Mouse (Mus musculus) frontal cortex, adult (tissue): ENCODE results near the gene Vat1.
A peak's percentile ranks its signal among the peaks of the same experiment; 100 is the strongest.
"Not testable (repeated sequence)": the region's sequence is repeated elsewhere in the genome, so short reads cannot be mapped to it uniquely, and the experiment has no call there.

Experiments
- ATAC-seq: cut with Nextera tagmentation; 2 replicates; pipeline ENCODE4 v1.9.2; 2017; ENCODE audit warnings: mild to moderate bottlenecking, moderate library complexity, mixed read lengths; ENCODE audit not compliant: low TSS enrichment

Gene Vat1

DNA sequence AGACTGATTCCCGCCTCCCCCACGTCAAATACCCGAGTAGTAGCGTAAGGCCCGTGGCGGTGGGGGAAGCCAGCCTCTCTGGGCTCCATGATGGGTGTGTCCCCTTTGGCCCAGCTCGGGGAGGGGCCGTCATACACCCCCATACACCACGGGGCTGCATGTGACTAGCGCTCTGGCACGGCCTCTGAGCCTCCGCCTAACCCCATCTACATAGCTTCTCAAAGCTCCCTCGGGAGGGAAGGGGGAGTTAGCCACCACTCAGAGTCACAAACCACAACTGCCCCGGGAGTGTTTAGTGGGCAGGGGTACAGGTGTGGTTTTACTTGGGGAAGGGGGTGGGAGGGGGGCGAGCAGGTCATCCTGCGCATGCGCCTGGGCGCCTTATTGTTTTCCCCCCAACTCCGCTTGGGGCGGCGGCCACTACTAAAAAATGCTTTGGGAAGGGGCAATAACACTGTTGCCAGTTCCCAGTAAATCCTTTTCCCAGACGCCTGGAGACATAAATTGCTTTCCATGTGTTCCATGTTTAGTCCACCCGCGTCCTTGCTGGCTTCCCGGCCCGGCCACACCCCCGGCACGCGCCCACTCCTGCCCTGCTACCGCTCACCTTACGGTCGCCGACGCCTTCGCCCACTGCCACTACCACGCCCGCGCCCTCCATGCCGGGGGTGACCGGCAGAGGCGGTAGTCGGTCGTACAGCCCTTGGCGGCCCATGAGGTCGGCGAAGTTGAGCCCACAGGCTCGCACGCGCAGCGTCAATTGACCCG, 745 bp downstream of the Vat1 start:
- no peak for ATAC-seq

DNA sequence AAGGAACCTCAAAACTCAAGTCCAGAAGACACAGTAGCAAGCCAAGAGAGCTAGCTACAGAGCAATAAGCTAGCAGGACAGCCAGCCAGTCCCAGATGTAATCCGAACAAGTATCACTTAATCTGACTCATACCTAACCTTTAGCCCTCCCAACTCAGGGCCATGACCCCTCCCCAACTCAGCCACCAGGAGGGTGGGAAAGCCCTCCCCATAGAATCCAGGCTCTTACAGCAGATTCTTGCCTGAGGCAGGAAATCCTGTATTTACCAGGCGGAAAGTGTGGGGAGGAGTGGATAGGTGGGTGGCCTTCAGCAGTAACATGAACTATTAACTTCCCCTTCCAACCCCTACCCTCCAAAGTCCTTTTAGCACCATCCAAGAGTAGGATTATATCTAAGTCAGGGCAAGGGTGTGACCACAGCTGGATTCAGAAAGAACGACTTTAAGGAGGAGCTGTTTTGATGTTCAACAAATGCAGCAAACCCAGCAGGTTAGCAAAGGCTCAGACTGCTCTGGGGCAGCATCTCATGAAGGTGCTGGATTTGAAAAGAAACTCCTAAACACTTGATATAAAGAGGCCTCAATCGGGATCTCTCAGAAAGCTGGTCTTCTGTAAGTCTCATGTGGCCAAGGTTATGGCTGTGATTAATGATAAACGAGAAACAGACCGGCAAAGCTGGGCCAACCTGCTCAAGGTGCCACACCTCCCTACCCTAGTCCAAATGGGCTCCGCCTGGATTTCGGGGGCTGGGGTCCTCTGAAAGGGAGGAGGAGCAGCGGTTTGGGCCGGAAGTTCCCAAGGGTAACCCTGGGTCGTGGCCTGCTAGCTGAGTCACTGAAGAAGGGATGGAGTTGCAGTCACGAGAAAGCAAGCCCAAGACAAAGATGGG, 1.6 kb downstream of the Vat1 start, which contains the start of gene Rnd2:
Gene Rnd2, plus strand, starts transcription at position 789 of the 890 bp plus-strand sequence.
- no peak for ATAC-seq

DNA sequence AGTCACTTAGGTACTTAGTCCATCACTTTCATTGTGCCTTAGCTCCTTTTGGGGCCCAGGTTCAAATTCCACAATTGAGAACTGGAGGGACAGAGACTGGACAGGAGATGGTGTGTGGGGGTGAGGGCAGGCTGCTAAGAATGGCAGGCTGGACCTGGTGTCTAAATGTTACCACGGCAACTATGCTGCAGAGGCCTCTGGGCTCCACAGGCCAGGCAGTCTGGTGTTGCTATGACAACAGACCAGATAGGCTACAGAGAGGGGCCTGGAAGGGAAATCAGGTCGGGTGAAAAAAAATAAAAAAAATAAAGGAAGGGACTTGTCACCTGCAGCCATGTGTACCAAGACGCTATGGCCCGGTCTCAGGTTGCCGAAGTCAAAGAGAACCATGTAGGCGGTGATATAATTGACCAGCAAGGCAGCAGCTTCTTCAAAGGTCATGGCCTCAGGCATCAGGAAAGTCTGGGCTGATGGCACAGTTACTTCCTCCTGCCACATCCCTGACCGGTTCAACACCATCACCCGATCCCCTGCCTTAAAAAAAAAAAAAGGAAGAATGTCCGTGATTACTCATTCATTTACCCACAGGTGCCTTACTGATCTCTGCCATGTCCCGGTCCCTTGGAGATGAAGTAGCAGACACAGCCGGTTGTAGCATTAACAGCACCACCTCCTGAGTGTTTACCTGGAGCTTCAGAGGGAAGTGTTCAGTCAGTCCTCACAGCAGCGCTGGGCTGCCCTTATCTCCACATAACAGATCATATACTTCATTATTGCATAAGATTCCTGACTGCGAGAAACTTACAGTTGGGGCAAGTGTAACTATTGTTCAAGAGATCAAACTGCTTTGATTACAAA, 3.2 kb downstream of the Vat1 start:
- no peak for ATAC-seq

DNA sequence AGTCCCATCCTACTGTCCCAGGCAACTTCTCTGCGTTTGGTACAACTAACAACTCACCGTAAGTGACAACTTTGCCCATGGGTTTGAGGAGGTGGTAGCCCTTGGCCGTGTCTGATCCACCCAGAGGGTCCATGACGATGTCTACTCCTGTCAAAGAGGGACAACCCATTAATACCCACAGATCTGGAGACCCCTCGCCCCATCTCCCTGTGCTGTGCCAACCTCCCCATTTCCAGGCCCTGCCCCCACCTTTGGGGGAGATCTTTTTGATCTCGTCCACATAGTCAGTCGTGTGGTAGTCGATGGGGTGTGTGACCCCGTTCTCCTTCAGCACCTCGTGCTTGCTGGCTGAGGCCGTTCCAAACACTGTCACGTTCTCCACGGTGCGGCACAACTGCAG, 3.9 kb downstream of the Vat1 start:
- no peak for ATAC-seq

DNA sequence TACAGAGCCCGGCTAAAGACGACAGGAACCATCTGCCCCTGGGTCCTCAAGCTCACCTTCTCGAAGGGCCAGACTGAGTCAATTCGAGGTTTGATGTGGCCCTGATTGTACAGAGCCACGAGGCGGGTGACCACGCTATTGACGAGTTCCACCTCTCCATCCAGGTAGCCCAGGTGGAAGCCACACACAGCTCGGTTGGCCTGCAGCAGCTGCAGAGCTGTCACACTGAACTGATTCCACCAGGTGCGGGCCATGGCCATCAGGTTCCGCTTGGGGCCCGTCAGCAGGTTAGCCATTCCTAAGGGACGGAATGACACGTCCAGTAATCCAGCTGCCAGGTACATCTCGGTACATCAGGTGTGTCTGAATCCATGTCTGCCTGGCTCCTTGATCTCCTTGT, 5.7 kb downstream of the Vat1 start:
- no peak for ATAC-seq

DNA sequence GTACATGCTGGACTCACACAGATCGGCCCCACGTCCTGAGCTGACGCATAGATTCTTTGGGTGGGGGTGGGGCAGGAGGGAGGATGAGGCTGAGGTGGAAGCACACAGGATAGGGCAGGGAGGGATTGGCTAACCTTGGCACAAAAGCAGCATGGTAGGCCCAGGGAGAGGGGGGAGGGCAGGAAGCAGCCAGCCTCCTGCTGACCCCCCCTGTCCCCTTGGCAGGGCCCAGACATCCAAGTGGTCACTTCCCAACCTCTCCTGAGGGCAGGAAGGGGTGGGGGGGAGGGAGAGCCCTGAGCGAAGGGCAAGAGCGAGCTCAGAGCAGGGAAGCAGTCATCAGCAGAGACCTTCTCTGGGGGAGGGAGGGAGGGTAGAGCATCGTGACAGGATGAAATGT, 6.3 kb downstream of the Vat1 start:
- ATAC-seq = no peak

DNA sequence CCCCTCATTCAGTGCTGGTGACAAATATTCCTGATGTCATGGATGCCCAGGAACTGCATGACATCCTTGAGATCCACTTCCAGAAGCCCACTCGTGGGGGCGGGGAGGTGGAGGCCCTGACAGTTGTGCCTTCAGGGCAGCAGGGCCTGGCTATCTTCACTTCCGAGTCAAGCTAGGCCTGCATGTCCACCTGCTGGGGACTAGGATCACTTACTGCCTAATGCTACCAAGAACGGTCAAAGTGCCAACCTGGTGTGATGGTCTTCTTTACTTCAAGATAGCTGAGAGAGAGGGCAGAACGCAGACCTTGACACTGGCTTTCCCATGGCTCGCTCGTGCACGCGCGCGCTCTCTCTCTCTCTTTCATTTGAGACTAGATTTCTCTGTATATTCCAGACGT, 7.8 kb downstream of the Vat1 start:
- no peak for ATAC-seq

DNA sequence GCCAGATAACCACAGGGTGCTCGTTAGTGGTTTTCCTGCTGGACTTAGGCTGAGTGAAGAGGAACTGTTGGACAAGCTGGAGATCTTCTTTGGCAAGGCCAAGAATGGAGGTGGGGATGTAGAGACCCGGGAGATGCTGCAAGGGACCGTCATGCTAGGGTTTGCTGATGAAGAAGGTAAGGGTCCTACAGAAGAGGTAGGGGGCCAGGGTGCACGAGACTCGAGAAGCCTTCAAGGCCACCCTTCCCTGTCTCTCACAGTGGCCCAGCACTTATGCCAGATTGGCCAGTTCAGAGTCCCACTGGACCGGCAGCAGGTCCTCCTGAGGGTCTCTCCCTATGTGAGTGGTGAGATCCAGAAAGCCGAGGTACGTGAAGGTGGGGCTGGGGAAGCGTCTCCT, 8.4 kb downstream of the Vat1 start:
- no peak for ATAC-seq

DNA sequence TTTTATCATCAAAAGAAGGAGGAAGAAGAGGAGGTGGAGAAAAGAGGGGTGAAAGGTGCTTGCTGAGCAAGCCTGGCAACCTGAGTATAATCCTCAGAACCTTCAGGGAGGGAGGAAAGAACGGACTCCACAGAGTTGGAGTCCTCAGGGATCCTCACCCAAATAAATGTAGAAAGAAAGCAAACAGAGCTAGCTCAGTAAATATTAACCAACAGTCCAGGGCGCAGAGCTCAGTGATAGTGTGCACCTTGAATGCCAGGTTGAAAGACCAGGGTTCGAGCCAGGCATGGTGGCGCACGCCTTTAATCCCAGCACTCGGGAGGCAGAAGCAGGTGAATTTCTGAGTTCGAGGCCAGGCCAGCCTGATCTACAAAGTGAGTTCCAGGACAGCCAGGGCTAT, 10.4 kb downstream of the Vat1 start:
- ATAC-seq = no peak

DNA sequence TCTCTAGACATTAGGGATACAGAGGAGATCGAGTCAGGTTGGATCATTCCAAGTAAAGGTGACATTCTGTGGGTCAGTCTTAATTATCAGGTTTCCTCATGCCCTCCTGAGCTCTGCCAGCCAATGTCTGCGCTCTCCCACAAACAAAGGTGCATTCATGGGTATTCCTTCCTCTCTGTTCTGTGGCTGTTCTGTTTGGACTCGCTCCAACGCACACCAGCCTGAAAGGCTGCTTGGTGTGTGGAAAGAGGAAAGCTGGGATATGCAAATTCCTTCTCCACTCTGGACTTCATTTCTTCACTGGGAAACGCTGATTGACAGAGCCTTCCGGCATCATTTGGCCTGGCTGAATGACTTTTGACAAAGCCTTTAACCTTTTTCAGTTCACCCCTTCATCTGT, 11.3 kb downstream of the Vat1 start:
- ATAC-seq = no peak

DNA sequence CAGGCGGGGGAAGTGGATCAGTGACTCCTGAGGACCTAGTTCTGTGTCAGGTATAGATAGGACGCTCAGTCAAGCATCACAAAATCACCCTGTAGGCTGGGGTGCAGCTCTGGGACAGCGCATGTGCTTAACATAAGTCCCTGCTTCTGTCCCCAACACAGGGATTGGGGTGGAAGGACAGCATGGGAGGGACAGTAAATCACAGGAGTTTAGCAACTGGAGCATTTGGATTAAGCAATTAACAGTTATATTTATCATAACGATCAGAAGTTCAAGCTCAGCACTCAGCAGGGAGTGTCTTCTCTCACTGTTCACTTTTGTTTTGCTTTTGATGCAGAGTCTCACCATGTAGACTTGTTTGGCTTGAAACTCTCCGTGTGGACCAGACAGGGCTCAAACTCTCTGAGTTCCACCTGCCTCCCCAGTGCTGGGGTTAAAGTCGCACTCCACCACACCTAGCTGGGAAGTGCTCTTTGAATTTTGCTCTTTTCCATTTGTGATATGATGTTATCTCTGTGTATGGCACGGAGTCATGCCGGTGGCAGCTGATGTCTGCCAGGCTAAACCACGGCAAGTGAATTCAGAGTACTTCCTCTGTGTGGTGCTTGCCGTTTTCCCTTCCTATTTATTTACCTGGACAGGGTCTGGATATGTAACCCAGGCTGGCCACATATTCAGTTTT, 13.8 kb downstream of the Vat1 start:
- no peak for ATAC-seq

DNA sequence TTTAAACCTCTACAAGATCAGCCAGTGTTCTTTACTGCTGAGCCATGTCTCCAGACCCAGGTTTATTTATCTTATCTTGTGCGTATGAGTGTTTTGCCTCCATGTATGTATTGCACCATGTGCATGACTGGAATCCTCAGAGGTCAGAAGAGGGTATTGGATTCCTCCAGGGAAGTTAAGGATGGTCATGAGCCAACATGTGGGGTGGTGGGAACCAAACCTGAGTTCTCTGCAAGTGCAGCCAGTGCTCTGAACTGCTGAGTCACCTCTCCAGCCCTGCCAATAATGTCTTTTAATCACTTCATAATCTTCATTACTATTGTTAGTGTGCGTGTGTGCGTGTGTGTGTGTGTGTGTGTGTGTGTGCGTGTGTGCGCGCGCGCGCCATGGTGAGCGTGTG, 14.5 kb downstream of the Vat1 start:
- ATAC-seq = no peak

DNA sequence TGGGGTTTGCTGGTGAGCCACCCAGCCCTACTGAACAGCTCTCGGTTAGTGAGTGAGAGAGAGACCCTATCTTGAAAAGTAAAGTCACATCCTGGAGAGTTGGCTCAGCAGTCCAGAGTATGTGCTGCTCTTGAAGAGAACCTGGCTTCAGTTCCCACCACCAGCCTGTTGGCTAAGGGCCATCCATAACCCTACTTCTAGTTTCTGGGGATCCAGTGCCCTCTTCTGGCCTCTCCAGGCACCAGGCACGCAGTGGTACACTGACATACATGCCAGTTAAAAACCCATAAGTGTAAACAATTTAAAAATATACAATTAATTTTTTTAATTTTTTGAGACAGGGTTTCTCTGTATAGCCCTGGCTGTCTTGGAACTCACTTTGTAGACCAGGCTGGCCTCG, 15.6 kb downstream of the Vat1 start:
- no peak for ATAC-seq

DNA sequence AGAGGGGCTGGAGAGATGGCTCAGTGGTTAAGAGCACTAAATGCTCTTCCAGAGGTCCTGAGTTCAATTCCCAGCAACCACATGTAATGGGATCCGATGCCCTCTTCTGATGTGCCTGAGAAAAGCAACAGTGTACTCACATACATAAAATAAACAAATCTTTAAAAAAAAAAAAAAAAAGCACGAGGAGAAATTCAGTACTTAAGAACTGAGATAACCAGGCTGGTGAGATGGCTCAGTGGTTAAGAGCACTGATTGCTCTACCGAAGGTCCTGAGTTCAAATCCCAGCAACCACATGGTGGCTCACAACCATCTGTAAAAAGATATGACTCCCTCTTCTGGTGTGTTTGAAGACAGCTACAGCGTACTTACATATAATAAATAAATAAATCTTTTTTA, 16.4 kb downstream of the Vat1 start:
- not testable (repeated sequence) for ATAC-seq

DNA sequence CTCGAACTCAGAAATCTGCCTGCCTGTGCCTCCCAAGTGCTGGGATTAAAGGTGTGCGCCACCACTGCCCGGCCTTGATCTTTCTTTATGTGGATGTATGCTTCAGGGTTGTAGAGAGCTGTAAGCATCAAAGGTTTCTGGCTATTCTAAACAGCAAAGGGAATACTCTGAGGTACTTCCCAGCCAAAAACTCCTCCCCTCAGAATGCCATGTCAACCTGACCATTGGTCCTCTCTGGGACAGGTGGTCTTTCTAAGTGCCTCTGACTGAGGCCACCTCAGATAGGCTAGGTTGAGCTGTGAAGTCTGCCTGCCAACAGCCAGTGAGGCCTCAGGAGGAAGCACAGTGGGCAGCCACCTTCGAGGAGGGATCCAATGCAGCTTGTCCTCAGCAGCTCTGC, 17.1 kb downstream of the Vat1 start:
- ATAC-seq = no peak

DNA sequence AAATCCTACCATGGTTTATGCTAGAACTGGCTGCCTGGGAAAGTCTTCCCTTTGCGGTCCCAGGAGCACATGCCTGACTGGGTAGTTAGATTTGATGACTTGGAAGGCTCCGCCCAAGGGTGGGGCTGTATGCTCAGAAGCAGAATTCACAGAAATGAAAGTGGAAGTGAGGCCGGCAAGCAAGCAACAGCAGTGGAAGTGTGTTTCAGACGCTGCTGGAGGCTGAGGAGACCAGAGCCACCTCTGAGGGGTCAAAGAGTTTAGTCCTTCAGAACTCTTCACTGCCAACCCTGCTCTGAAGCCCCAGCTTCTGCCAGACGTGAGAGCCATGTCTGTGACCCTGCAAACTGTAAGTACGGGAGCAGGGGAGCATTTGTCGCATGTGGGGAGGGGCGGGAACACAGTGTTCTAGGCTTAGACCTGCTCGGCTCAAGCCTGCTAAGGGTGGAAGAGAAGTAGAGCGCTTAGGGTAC, 17.7 kb downstream of the Vat1 start, which contains the start of gene Ifi35:
Gene Ifi35, plus strand, starts transcription at position 134 of the 473 bp plus-strand sequence.
- ATAC-seq = peak; percentile 20; the same call in 1 of the 2 replicates

DNA sequence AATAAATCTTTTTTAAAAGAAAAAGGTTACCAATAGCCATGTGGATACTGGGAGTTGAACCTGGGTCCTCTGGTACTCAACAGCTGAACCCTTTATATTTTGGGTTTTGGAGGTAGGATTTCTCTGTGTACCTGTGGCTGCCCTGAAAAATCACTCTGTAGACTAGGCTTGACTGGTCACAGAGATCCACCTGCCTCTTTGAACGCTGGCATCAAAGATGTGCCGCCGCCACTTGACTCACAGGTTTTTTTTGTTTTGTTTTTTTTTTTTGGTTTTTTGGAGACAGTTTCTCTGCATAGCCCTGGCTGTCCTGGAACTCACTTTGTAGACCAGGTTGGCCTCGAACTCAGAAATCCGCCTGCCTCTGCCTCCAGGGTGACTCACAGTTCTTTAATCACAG, 18.2 kb downstream of the Vat1 start:
- ATAC-seq = no peak

DNA sequence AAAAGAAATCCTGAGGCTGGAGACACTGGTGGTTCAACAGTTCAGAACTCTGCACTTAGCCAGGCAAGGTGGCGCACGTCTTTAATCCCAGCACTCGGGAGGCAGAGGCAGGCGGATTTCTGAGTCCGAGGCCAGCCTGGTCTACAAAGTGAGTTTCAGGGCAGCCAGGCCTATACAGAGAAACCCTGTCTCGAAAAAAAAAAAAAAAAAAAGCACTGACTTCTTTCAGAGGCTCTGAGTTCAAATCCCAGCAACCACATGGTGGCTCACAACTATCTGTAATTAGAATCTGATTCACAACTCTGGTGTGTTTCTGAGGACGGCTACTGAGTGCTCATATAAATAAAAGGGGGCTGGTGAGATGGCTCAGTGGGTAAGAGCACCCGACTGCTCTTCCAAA, 19.2 kb downstream of the Vat1 start:
- not testable (repeated sequence) for ATAC-seq

DNA sequence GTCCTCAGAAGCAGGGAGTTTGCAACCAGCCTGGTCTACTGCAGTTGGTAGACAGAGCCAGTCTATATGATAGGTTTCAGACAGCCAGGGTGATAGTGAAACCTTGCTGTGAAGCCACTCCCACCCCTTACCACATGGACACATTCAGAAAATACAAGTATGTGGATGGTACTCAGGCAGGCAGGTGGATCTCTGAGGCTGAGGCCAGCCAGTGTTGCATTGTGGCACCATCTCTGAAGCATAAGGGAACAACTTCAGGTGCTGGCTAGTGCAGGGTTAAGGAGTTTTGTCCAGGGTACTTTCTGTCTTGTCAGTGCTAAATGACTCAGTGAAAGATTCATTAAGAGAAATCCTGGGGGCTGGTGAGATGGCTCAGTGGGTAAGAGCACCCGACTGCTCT, 19.7 kb downstream of the Vat1 start:
- ATAC-seq = no peak

DNA sequence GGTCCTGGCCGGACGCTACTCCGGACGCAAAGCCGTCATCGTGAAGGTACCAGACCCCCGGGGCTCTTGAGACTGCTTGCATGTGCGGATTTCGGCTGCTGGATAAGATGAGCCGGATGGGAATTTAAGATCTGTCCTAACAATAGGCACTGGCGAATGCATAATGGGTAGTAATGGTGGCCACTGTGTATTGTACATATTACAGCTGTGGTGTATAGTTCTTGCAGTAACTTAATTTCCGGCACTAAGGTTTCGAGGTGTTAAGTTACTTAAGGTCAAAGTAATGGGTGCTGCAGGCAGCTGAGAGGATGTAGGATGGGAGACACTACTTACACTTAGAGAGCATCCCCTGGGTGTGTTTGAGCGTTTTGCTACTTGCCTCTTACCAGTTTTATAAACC, 23.3 kb downstream of the Vat1 start:
- ATAC-seq = no peak

DNA sequence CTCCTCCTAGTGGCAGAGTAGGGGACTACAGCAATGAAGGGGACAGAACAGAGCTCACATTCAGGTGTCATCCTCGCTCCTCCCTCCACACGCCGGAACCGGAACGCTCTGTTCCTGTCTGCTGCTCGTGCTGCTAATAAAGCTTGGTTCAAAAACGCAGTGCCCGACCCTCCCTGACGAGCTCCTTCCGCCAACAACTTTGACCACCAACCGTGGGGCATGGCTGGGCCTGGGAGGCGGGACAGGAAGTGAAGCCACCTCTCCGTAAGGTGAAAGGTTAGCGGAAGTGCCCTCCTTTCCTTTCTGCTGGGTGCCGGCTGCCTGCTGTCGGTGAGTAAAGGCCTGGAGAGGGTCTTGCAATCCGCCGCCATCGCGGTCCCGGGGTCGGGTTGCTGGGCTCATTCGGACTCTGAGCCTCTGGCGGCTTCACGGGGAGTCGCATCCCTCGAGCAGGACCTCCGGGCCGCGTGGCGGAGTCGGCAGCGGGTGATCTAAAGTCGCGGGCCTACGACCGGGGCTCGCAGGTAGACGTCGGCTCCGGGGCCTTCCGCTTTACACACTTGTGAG, 23.8 kb downstream of the Vat1 start, which contains the start of gene Rpl27:
Gene Rpl27, plus strand, starts transcription at position 172 of the 567 bp plus-strand sequence.
- ATAC-seq = peak; percentile 99
